Mouse (Mus musculus): ENCODE data around the gene Olfr1495. TPM values are rescaled to one million over a fixed set of nuclear protein-coding genes. Genes with fewer than 3 reads are reported as not detected.
"Not testable (repeated sequence)": the region's sequence is repeated elsewhere in the genome, so short reads cannot be mapped to it uniquely, and the experiment has no call there.

Gene Olfr1495
- not detected in 2 replicates for polyA plus RNA-seq (2016; fragmentation: Nextera tagmentation; extraction: Ambion mirVana)

GRCm38 (mm10) chr19:13764306-13764705 is at the start of gene Olfr1495:
Gene Olfr1495, plus strand, starts transcription at chr19:13764606.
- ATAC-seq (ENCODE audit: low FRiP score, low read depth), result no peak
- Histone ChIP-seq H3K36me3 (no peaks in the 10 kb centered on the region), H3K4me1 (no peaks in the 10 kb centered on the region), H3K27me3 (no peaks in the 10 kb centered on the region), H3K4me3 (no peak within 1 kb of the TSS), H3K9ac (replicated peaks) (no peak within 1 kb of the TSS), H3K4me2 (replicated peaks) (no peak within 1 kb of the TSS), H3K9me3 (no peaks in the 10 kb centered on the region), H3K27ac (replicated peaks) (no peak within 1 kb of the TSS)
- 80% methylated on average over 3 of the region's 3 CpGs for WGBS

- no peak within 1 kb of the TSS for H3K4me2 ChIP-seq (replicated peaks)
- H3K4me3 ChIP-seq, result no peak within 1 kb of the TSS
- H3K9me3 ChIP-seq, result 0 out of 2 replicates have a peak, but pooled peaks cover 5% of the 10 kb centered on the region
- WGBS, result 56% methylated on average over 2 of the region's 2 CpGs
- no peak for ATAC-seq (ENCODE audit: low FRiP score, low read depth)
- no peaks in the 10 kb centered on the region for H3K4me1 ChIP-seq
- no peak within 1 kb of the TSS for H3K9ac ChIP-seq (replicated peaks)
- no peaks in the 10 kb centered on the region for H3K36me3 ChIP-seq
- H3K27ac ChIP-seq (replicated peaks), result no peak within 1 kb of the TSS
- H3K27me3 ChIP-seq, result no peaks in the 10 kb centered on the region
These were observed 41.4 kb upstream of the Olfr1495 start, which contains the start of gene Olfr1493-ps1 for GRCm38 (mm10) chr19:13722978-13723377. Gene Olfr1493-ps1, plus strand, starts transcription at chr19:13723278.

GRCm38 (mm10) chr19:13739428-13739827 is 25.0 kb upstream of the Olfr1495 start, which contains the start of gene Olfr1494:
Gene Olfr1494, plus strand, starts transcription at chr19:13739728.
- 94% methylated on average over 4 of the region's 4 CpGs for WGBS

GRCm38 (mm10) chr19:13749366-13749765 is 15.0 kb upstream of the Olfr1495 start:
- ATAC-seq (ENCODE audit: low FRiP score, low read depth), result no peak

More at GRCm38 (mm10) chr19:13739428-13739827, 25.0 kb upstream of the Olfr1495 start, which contains the start of gene Olfr1494:
- no peak within 1 kb of the TSS for H3K4me2 ChIP-seq (replicated peaks)
- H3K9me3 ChIP-seq, result no peaks in the 10 kb centered on the region; the same call in 1 of the 2 replicates
- no peak within 1 kb of the TSS for H3K4me3 ChIP-seq
- H3K27me3 ChIP-seq, result no peaks in the 10 kb centered on the region
- no peak within 1 kb of the TSS for H3K9ac ChIP-seq (replicated peaks)
- H3K27ac ChIP-seq (replicated peaks), result no peak within 1 kb of the TSS
- no peaks in the 10 kb centered on the region for H3K36me3 ChIP-seq
- H3K4me1 ChIP-seq, result no peaks in the 10 kb centered on the region
- no peak for ATAC-seq (ENCODE audit: low FRiP score, low read depth)

GRCm38 (mm10) chr19:13768565-13769276 is 4.3 kb downstream of the Olfr1495 start:
- ATAC-seq (ENCODE audit: low FRiP score, low read depth), result no peak
- no peaks in the 10 kb centered on the region for H3K36me3 ChIP-seq
- no peak overlapping the region for H3K4me2 ChIP-seq (replicated peaks)
- WGBS, result 90% methylated on average over 9 of the region's 9 CpGs
- H3K27me3 ChIP-seq, result no peaks in the 10 kb centered on the region
- no peak overlapping the region for H3K4me3 ChIP-seq
- H3K9ac ChIP-seq (replicated peaks), result no peak overlapping the region
- H3K9me3 ChIP-seq, result no peaks in the 10 kb centered on the region
- no peak overlapping the region for H3K27ac ChIP-seq (replicated peaks)
- no peaks in the 10 kb centered on the region for H3K4me1 ChIP-seq

More at GRCm38 (mm10) chr19:13749366-13749765, 15.0 kb upstream of the Olfr1495 start:
- Histone ChIP-seq H3K36me3 (no peaks in the 10 kb centered on the region), H3K4me2 (replicated peaks) (no peak overlapping the region), H3K4me1 (no peaks in the 10 kb centered on the region), H3K9me3 (no peaks in the 10 kb centered on the region), H3K27ac (replicated peaks) (no peak overlapping the region), H3K4me3 (no peak overlapping the region), H3K9ac (replicated peaks) (no peak overlapping the region), H3K27me3 (no peaks in the 10 kb centered on the region)
- WGBS, result 95% methylated on average over 1 of the region's 1 CpGs

GRCm38 (mm10) chr19:13777578-13777977 is 13.2 kb downstream of the Olfr1495 start, which contains the start of gene Olfr1496:
Gene Olfr1496, plus strand, starts transcription at chr19:13777878.
- Histone ChIP-seq H3K27ac (replicated peaks) (no peak within 1 kb of the TSS), H3K4me2 (replicated peaks) (no peak within 1 kb of the TSS), H3K4me1 (no peaks in the 10 kb centered on the region)

GRCm38 (mm10) chr19:13798102-13798501 is 33.7 kb downstream of the Olfr1495 start, which contains the start of gene Olfr1497:
Gene Olfr1497, minus strand, starts transcription at chr19:13798202.
- ATAC-seq (ENCODE audit: low FRiP score, low read depth), result no peak
- Histone ChIP-seq H3K9me3 (no peaks in the 10 kb centered on the region), H3K27me3 (no peaks in the 10 kb centered on the region), H3K4me1 (no peaks in the 10 kb centered on the region), H3K9ac (replicated peaks) (no peak within 1 kb of the TSS), H3K4me3 (no peak within 1 kb of the TSS), H3K4me2 (replicated peaks) (no peak within 1 kb of the TSS), H3K36me3 (no peaks in the 10 kb centered on the region), H3K27ac (replicated peaks) (no peak within 1 kb of the TSS)

More at GRCm38 (mm10) chr19:13777578-13777977, 13.2 kb downstream of the Olfr1495 start, which contains the start of gene Olfr1496:
- WGBS, result 83% methylated on average over 1 of the region's 1 CpGs
- Histone ChIP-seq H3K9ac (replicated peaks) (no peak within 1 kb of the TSS), H3K27me3 (no peaks in the 10 kb centered on the region), H3K9me3 (no peaks in the 10 kb centered on the region), H3K36me3 (no peaks in the 10 kb centered on the region), H3K4me3 (no peak within 1 kb of the TSS)
- no peak for ATAC-seq (ENCODE audit: low FRiP score, low read depth)

- not testable (repeated sequence) for H3K4me3 ChIP-seq; H3K27me3 ChIP-seq; H3K4me1 ChIP-seq; ATAC-seq (ENCODE audit: low FRiP score, low read depth); H3K4me2 ChIP-seq (replicated peaks); H3K9me3 ChIP-seq; H3K9ac ChIP-seq (replicated peaks); H3K36me3 ChIP-seq; H3K27ac ChIP-seq (replicated peaks)
- 70% methylated on average over 1 of the region's 1 CpGs for WGBS
These were observed 41.1 kb downstream of the Olfr1495 start for GRCm38 (mm10) chr19:13805486-13805885.

GRCm38 (mm10) chr19:13812823-13813222 is 48.4 kb downstream of the Olfr1495 start:
- no peak for ATAC-seq (ENCODE audit: low FRiP score, low read depth)
- 68% methylated on average over 2 of the region's 2 CpGs for WGBS
- Histone ChIP-seq H3K9me3 (no peaks in the 10 kb centered on the region), H3K36me3 (no peaks in the 10 kb centered on the region), H3K4me1 (no peaks in the 10 kb centered on the region), H3K27ac (replicated peaks) (no peak overlapping the region), H3K4me2 (replicated peaks) (no peak overlapping the region), H3K4me3 (no peak overlapping the region), H3K9ac (replicated peaks) (no peak overlapping the region), H3K27me3 (no peaks in the 10 kb centered on the region)

- Histone ChIP-seq H3K4me3 (no peak overlapping the region), H3K4me1 (no peaks in the 10 kb centered on the region), H3K27me3 (no peaks in the 10 kb centered on the region), H3K27ac (replicated peaks) (no peak overlapping the region), H3K4me2 (replicated peaks) (no peak overlapping the region), H3K36me3 (no peaks in the 10 kb centered on the region), H3K9me3 (no peaks in the 10 kb centered on the region), H3K9ac (replicated peaks) (no peak overlapping the region)
- 30% methylated on average over 5 of the region's 5 CpGs for WGBS
- no peak for ATAC-seq (ENCODE audit: low FRiP score, low read depth)
These were observed 54.4 kb downstream of the Olfr1495 start for GRCm38 (mm10) chr19:13818827-13819226.

- no peak within 1 kb of the TSS for H3K9ac ChIP-seq (replicated peaks)
- H3K9me3 ChIP-seq, result no peaks in the 10 kb centered on the region
- no peak within 1 kb of the TSS for H3K4me3 ChIP-seq
- no peak for ATAC-seq (ENCODE audit: low FRiP score, low read depth)
- H3K4me2 ChIP-seq (replicated peaks), result no peak within 1 kb of the TSS
- no peaks in the 10 kb centered on the region for H3K4me1 ChIP-seq
- H3K36me3 ChIP-seq, result no peaks in the 10 kb centered on the region
- H3K27ac ChIP-seq (replicated peaks), result no peak within 1 kb of the TSS
- no peaks in the 10 kb centered on the region for H3K27me3 ChIP-seq
These were observed 54.9 kb downstream of the Olfr1495 start, which contains the start of gene Olfr1499 for GRCm38 (mm10) chr19:13819347-13819746. Gene Olfr1499, minus strand, starts transcription at chr19:13819447.
